Mouse (Mus musculus) ovary, adult 18-20 months (tissue): ENCODE data around the gene Cttnbp2nl.

Experiments used
- DNase-seq: peaks from one replicate; pipeline ENCODE4 v3.0.0; 2022; ENCODE audit warnings: low spot score, mixed read lengths

Cttnbp2nl gene

GRCm38 (mm10) chr3:105052937-105053697, at the start of gene Cttnbp2nl:
Gene Cttnbp2nl (minus strand): TSS chr3:105053146.
- DNase-seq, result peak; percentile 98

- DNase-seq, result no peak
Measured at GRCm38 (mm10) chr3:105100270-105100589, 47.3 kb upstream of the Cttnbp2nl start.

- peak; percentile 45 for DNase-seq
Measured at GRCm38 (mm10) chr3:105099526-105100269, 46.8 kb upstream of the Cttnbp2nl start.

GRCm38 (mm10) chr3:105097581-105097980, 44.6 kb upstream of the Cttnbp2nl start:
- no peak for DNase-seq

GRCm38 (mm10) chr3:105095026-105095425, 42.1 kb upstream of the Cttnbp2nl start:
- no peak for DNase-seq

- DNase-seq, result no peak
Measured at GRCm38 (mm10) chr3:105094448-105094847, 41.5 kb upstream of the Cttnbp2nl start.

- DNase-seq, result no peak
Measured at GRCm38 (mm10) chr3:105092721-105093505, 40.0 kb upstream of the Cttnbp2nl start.

- no peak for DNase-seq
Measured at GRCm38 (mm10) chr3:105090981-105091380, 38.0 kb upstream of the Cttnbp2nl start.

GRCm38 (mm10) chr3:105090147-105090546, 37.2 kb upstream of the Cttnbp2nl start:
- DNase-seq, result no peak

GRCm38 (mm10) chr3:105088638-105089037, 35.7 kb upstream of the Cttnbp2nl start:
- no peak for DNase-seq

GRCm38 (mm10) chr3:105087344-105087743, 34.4 kb upstream of the Cttnbp2nl start:
- DNase-seq, result no peak

GRCm38 (mm10) chr3:105078231-105078826, 25.4 kb upstream of the Cttnbp2nl start:
- DNase-seq, result peak; percentile 53

- no peak for DNase-seq
Measured at GRCm38 (mm10) chr3:105075796-105076195, 22.9 kb upstream of the Cttnbp2nl start.

GRCm38 (mm10) chr3:105072536-105072935, 19.6 kb upstream of the Cttnbp2nl start:
- DNase-seq, result no peak

GRCm38 (mm10) chr3:105071251-105071650, 18.3 kb upstream of the Cttnbp2nl start:
- DNase-seq, result no peak

GRCm38 (mm10) chr3:105070553-105070952, 17.6 kb upstream of the Cttnbp2nl start:
- DNase-seq, result no peak

- DNase-seq, result no peak
Measured at GRCm38 (mm10) chr3:105066544-105066943, 13.6 kb upstream of the Cttnbp2nl start, which contains the start of gene 4930564D02Rik. Gene 4930564D02Rik (plus strand): TSS chr3:105066844.

GRCm38 (mm10) chr3:105062676-105063075, 9.7 kb upstream of the Cttnbp2nl start:
- DNase-seq, result no peak

GRCm38 (mm10) chr3:105061991-105062390, 9.0 kb upstream of the Cttnbp2nl start:
- no peak for DNase-seq

GRCm38 (mm10) chr3:105061496-105061895, 8.6 kb upstream of the Cttnbp2nl start:
- no peak for DNase-seq

GRCm38 (mm10) chr3:105060992-105061391, 8.0 kb upstream of the Cttnbp2nl start:
- DNase-seq, result no peak

- DNase-seq, result no peak
Measured at GRCm38 (mm10) chr3:105059911-105060310, 7.0 kb upstream of the Cttnbp2nl start.
